Mouse (Mus musculus) naive thymus-derived CD4-positive, alpha-beta T cell, adult 5 months (primary cell): ENCODE measurements around the gene Rab4a. TPM values are rescaled to one million over a fixed set of nuclear protein-coding genes. Genes with fewer than 3 reads are reported as not detected.

Source experiments
- polyA plus RNA-seq: library from polyadenylated mRNA; unstranded; fragments of 100-300 nt; shearing (Covaris generic); gene quantifications from one replicate; pipeline ENCODE4 v1.2.1, GENCODE M21; 2017

Rab4a gene
- polyA plus RNA-seq: 13.3 TPM

GRCm38 (mm10) chr8:123805718-123806373 is at the start of gene Rab4a:
TSS of gene Rab4a (plus strand) at chr8:123805985.

GRCm38 (mm10) chr8:123859648-123860259 is 54.0 kb downstream of the Rab4a start, which contains the start of gene Ccsap:
TSS of gene Ccsap (minus strand) at chr8:123860209.

Other genes with a start within 250 kb of the Rab4a start
- gene Rhou, start 152.1 kb upstream of the Rab4a start, polyA plus RNA-seq: not detected
- gene Ccsap, start 54.2 kb downstream of the Rab4a start, polyA plus RNA-seq: 34.0 TPM
- gene Acta1, start 88.8 kb downstream of the Rab4a start, polyA plus RNA-seq: 0.45 TPM
- gene Nup133, start 143.3 kb downstream of the Rab4a start, polyA plus RNA-seq: 21.9 TPM
- 1.2 TPM for gene Abcb10, start 177.1 kb downstream of the Rab4a start, polyA plus RNA-seq
- 111 TPM for gene Taf5l, start 215.4 kb downstream of the Rab4a start, polyA plus RNA-seq
- 12.8 TPM for gene Urb2, start 215.5 kb downstream of the Rab4a start, polyA plus RNA-seq